Mouse (Mus musculus): ENCODE results near the gene Nek10.
A peak's percentile ranks its signal among the peaks of the same experiment; 100 is the strongest.
"Not testable (repeated sequence)": the region's sequence is repeated elsewhere in the genome, so short reads cannot be mapped to it uniquely, and the experiment has no call there.

Gene Nek10

GRCm38 (mm10) chr14:14870463-14870862 lies 67.2 kb downstream of the Nek10 start:
- no peak for DNase-seq (ENCODE audit: low spot score)

- no peak for DNase-seq (ENCODE audit: low spot score)
Measured at GRCm38 (mm10) chr14:14871121-14871520, 67.9 kb downstream of the Nek10 start.

- no peak for DNase-seq (ENCODE audit: low spot score)
Measured at GRCm38 (mm10) chr14:14871700-14872099, 68.5 kb downstream of the Nek10 start.

GRCm38 (mm10) chr14:14893932-14894652 lies 90.9 kb downstream of the Nek10 start:
- no peak for DNase-seq (ENCODE audit: low spot score)

GRCm38 (mm10) chr14:14894776-14895175 lies 91.6 kb downstream of the Nek10 start:
- no peak for DNase-seq (ENCODE audit: low spot score)

GRCm38 (mm10) chr14:14895363-14895762 lies 92.1 kb downstream of the Nek10 start:
- no peak for DNase-seq (ENCODE audit: low spot score)

- no peak for DNase-seq (ENCODE audit: low spot score)
Measured at GRCm38 (mm10) chr14:14896399-14897136, 93.4 kb downstream of the Nek10 start.

- peak; percentile 12 for DNase-seq (ENCODE audit: low spot score)
Measured at GRCm38 (mm10) chr14:14904750-14905529, 101.7 kb downstream of the Nek10 start.

- DNase-seq (ENCODE audit: low spot score): no peak
Measured at GRCm38 (mm10) chr14:14905530-14905852, 102.3 kb downstream of the Nek10 start.

GRCm38 (mm10) chr14:14925615-14926014 lies 122.4 kb downstream of the Nek10 start:
- DNase-seq (ENCODE audit: low spot score): no peak

GRCm38 (mm10) chr14:14927559-14927958 lies 124.3 kb downstream of the Nek10 start:
- no peak for DNase-seq (ENCODE audit: low spot score)

- no peak for DNase-seq (ENCODE audit: low spot score)
Measured at GRCm38 (mm10) chr14:14934977-14935376, 131.8 kb downstream of the Nek10 start.

- DNase-seq (ENCODE audit: low spot score): no peak
Measured at GRCm38 (mm10) chr14:14945930-14946329, 142.7 kb downstream of the Nek10 start.

GRCm38 (mm10) chr14:14949023-14949422 lies 145.8 kb downstream of the Nek10 start:
- DNase-seq (ENCODE audit: low spot score): no peak

- DNase-seq (ENCODE audit: low spot score): no peak
Measured at GRCm38 (mm10) chr14:14951808-14952207, 148.6 kb downstream of the Nek10 start.

GRCm38 (mm10) chr14:14959780-14960440 lies 156.7 kb downstream of the Nek10 start:
- DNase-seq (ENCODE audit: low spot score): no peak

- no peak for DNase-seq (ENCODE audit: low spot score)
Measured at GRCm38 (mm10) chr14:14960441-14960988, 157.3 kb downstream of the Nek10 start.

- DNase-seq (ENCODE audit: low spot score): no peak
Measured at GRCm38 (mm10) chr14:14970633-14971032, 167.4 kb downstream of the Nek10 start.

- DNase-seq (ENCODE audit: low spot score): no peak
Measured at GRCm38 (mm10) chr14:14971056-14971455, 167.8 kb downstream of the Nek10 start.

GRCm38 (mm10) chr14:14974156-14974555 lies 170.9 kb downstream of the Nek10 start:
- DNase-seq (ENCODE audit: low spot score): no peak

- not testable (repeated sequence) for DNase-seq (ENCODE audit: low spot score)
Measured at GRCm38 (mm10) chr14:14984106-14984505, 180.9 kb downstream of the Nek10 start.
